Mouse (Mus musculus): ENCODE results near the gene Tmem206.

The Tmem206 gene

DNA sequence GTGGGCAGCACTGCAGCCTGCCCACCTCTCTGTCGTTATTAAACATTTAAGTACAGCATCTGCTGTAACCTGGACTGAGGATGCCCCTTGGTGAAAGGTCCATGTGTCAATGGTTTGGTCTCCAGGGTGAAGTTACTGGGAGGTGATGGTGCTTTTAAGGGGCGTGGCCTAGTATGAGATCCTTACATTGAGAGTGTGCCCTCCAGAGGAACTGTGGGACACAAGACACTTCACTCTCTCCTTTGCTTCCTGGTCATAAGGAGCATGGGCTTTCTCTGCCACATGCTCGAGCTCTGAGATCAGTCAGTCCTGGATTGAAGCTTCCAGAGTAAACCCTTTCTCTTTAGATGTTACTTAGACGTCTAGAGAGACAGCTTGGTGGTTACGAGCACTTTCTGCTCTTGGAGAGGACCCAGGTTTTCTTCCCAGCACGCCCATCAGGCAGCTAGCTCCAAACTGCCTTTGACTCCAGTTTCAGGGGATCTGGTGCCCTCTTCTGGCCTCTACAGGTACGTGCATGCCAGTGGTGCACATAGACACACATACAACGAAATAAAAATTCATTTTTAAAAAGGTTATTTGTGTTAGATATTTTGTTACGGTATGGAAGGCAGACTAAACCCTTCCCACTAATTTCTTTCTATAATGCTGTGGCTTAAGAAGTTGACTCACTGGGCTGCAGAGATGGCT, 17.8 kb upstream of the Tmem206 start:
- DNase-seq (ENCODE audit: low read depth): peak; percentile 47

DNA sequence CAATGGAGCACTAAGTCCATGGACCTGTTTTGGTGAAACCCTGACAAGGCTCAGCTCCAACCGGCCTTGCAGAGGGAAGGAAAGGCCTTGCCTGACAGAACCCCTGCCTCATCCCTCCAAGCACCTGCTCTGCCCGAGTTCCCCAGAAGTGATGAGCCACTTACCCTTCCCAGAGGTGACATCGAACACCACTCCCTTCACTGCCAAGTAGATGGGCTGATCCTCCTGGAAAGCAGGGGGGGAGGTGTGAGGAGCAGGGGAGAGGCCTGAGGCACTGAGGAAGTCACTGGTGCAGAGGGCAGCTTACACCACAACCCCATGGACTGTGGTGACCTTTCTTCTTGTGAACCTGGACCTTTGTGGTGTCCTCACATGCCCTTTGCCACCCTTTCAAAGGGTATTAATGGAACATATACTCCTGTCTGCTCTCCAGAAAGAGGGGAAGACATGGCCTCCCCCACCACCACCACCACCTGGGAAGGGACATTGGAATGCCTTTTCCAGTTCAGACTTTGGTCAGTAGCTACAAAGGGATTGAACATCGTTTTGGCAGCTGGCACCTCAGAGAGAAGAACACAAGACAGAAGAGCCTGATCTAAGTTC, 14.3 kb upstream of the Tmem206 start:
- DNase-seq (ENCODE audit: low read depth): no peak

DNA sequence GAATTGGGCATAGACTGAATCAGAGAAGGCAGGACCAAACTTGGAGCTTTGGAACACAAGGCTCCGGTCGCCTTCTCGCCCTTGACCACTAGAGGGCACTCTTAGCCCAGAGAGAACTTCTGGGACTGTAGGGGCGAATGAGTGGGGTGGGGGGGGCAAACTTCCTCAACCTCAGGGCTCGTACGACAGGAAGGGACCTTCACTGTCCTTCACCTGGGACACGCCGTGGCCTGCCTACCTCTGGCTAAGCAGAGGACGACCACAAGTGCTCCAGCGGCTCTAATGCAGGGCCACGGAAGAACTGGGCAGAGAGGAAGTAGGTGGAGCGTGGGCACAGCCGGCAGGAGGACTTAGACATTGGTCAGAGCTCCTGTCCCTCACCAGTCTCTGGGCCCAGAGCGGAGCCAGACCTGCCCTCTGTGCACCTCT, 13.2 kb upstream of the Tmem206 start:
- DNase-seq (ENCODE audit: low read depth): peak; percentile 93

- DNase-seq (ENCODE audit: low read depth): no peak
Observed at GRCm38 (mm10) chr1:191313158-191313557, 12.6 kb upstream of the Tmem206 start.

DNA sequence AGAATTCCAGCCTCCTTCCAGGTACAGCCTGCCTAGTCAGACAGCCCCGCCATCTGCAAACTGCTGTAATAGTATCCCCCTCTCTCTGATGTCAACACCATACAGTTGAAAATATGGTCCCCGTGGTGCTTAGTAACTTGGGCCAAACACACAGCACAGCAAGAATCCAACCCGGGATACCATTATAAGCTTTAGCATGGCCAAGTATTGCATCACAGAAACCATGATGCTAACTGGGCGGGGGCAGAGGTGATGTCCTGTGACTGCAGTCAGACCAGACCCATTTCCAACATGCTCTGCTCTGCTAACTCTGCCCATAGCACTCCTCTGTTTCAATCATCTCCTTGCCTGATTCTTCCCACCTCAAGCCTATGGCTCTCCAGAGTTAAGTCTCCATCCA, 11.8 kb upstream of the Tmem206 start:
- peak; percentile 30 for DNase-seq (ENCODE audit: low read depth)

- DNase-seq (ENCODE audit: low read depth): no peak
Observed at GRCm38 (mm10) chr1:191316818-191317217, 8.9 kb upstream of the Tmem206 start.

- DNase-seq (ENCODE audit: low read depth): peak; percentile 81
Observed at GRCm38 (mm10) chr1:191317591-191318196, 8.0 kb upstream of the Tmem206 start, which contains the start of gene Nenf. Gene Nenf, minus strand, starts transcription at chr1:191318194.

DNA sequence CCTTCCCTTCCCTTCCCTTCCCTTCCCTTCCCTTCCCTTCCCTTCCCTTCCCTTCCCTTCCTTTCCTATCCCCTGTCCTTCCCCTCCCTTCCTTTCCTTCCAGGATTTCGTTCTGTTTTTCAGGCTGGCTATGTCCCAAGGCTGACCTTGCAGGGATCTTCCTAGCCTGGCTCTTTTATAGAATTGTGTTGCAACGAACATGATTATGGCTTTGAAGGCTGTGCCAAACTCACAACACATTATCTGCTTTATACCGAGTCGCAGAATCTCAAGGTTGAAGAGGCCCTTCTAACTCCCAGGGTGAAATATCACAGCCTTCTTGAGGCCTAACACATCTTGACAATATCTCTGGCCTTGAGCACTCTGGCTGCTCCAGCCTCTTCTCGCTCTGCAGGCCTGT, 7.0 kb upstream of the Tmem206 start:
- DNase-seq (ENCODE audit: low read depth): no peak

DNA sequence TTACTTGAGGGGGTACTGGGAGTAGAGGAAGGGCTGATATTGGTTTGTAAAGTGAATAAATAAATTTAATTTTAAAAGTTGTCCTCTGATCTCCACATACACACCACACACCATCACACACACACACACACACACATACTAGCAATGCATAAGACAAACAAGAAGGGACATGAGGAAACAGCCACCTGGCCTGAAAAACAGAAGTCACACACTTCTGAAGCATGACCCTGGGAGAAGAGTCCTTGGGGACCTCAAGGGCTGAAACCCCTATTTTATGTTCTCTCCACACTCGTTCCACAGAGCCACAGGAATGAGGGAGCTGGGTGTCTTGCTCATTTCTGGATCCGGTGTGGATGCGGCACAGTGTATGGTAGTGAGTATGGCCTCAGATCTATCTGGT, 2.3 kb upstream of the Tmem206 start:
- no peak for DNase-seq (ENCODE audit: low read depth)

DNA sequence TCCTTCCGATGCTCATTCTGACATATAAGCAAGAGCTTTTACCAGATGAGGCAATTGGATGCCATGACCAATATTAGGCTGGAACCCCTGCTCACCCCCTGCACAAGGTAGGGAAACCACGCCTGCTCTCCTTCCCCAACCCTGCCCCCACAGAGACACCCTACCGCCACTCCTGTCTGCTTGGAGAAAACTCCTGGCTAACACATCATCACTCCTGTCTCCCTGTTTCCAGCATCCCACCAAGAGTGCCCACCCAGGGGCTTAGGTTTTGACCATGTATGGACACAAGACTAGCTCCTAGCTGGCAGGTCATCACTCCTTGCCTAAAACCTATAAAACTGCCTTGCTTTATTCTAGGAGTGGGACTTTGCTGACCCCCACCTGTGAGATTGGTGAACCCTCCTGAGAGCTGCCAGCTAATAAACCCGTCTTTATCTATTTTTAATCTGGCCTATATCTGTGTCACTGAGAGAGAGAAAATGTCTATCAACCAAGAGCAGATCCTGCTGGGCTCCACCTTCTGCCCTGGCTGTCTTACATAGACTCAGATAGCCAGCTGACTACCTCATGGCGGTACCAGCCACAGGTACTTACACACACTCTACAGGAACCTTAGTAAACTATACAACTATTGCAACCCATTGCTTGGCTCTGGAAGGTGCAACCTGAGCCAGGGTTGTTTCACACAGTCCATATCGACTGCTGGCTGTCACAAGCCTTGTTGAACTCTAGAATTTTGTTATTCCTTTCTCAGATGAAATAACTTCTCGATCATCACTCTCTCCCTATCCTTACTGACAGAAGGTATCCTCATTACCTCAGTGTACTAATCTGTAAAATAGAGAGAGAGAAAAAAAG, 750 bp upstream of the Tmem206 start:
- DNase-seq (ENCODE audit: low read depth): no peak

- DNase-seq (ENCODE audit: low read depth): peak; percentile 84
Observed at GRCm38 (mm10) chr1:191326233-191326882, 646 bp downstream of the Tmem206 start.

DNA sequence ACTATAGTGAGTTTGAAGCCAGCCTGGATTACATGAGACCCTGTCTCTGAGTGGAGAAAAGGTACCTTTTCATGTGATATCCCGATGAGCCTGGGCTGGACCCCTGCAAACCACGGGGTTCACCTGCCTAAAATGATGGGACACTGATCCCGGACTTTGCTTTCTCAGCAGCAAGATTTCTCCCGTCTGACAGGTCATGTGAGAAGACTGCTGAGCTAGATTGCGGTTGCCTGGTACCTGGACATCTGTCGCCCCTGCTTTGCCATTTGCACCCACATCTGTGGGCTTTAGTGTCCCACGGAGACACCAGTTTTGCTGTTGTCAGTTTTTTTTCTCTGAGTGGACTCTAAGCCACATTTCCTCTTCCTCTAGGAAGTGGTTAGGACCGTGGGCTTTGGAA, 1.5 kb downstream of the Tmem206 start:
- no peak for DNase-seq (ENCODE audit: low read depth)

DNA sequence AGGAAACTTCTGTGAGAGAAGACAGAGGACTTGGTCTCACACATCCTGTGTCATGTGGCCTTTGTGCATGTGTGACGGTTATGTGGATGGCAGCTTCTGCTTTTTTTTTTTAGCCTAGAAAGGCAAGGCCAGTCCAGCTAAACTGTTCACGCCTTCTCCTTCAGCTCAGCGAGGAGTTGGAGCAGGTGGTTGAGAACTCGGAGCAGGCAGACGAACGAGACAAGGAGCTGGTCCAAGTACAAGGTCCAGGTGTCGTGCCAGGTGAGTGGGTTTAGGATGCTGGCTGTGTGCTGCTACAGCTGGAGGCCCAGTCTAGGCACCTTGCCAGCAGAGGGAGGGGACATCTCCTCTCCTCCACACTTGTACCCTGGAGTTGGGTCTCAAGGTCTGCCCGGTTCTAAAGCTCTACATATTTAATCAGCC, 2.3 kb downstream of the Tmem206 start:
- DNase-seq (ENCODE audit: low read depth): no peak

DNA sequence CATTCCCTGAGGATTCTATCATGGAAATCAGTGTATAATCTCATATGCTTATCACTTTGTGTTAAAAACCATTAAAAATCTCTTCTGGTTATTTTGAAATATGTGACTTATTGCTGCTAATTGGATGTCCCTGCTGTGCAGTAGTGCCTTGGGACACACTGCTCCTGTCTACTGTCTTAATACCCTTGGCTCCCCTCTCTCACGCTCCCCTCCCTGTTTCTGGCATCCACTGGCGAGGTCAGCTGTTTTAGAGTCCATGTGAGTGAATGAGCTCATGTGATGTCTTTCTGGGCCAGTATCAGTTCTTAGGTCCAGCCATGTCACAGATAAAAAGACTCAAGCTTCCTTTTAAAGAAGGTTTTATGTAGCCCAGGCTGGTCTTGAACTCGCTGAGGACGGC, 4.6 kb downstream of the Tmem206 start:
- no peak for DNase-seq (ENCODE audit: low read depth)

DNA sequence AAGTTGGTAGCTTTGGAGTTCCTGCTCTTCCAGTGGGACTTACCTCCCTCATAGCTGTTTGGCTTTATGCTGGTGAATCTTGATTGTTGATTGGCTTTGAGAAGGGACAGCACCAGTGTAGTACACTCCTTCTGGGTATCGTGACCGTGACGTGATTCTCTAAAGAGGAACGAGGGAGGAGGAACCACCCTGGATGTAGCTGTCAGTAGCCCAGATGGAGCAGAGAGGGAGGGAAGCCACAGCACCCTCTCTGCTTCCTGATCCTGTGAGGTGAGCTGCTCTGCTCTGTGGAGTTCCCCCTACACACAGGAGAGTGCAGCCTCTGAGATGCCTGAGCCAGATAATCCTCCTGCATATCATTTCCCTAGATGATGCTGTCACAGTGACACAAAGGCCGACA, 8.8 kb downstream of the Tmem206 start:
- DNase-seq (ENCODE audit: low read depth): no peak

GRCm38 (mm10) chr1:191339876-191340275, 14.2 kb downstream of the Tmem206 start:
- no peak for DNase-seq (ENCODE audit: low read depth)

DNA sequence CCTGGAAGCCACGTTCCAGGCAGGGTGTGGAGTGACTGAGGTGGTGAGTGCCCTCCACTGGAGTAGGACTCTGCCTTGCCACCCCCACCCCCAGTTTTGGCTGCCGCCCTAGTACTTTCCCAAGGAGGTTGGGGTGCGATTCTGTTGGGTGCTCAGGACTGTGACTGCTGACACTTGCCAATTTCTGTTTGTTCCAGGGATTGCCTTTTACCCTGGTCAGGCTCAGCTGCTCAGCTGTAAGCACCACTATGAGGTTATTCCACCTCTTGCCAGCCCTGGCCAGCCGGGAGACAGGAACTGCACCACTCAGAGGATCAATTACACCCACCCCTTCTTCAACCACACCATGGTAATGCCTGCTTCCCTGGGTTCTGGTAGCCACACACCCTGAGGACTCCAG, 14.8 kb downstream of the Tmem206 start:
- no peak for DNase-seq (ENCODE audit: low read depth)

DNA sequence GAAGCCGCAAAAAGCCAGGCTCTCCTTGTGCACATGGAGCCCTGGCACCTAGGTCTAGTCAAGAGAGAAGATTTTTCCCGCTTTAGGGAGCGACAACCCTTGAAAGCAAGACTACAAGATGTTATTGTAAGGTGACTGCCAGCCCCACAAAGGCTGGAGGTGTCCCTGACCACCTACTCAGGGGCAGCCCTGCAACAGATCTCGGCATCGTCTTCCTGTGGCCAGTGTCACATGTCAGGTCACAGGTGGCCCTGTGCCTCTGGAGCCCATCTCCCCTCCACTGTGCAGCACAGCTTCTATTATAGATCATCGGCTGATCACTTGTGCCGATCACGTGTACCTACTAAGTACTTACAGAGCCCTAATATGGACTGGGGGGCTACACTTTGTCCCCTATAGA, 21.9 kb downstream of the Tmem206 start:
- DNase-seq (ENCODE audit: low read depth): no peak

DNA sequence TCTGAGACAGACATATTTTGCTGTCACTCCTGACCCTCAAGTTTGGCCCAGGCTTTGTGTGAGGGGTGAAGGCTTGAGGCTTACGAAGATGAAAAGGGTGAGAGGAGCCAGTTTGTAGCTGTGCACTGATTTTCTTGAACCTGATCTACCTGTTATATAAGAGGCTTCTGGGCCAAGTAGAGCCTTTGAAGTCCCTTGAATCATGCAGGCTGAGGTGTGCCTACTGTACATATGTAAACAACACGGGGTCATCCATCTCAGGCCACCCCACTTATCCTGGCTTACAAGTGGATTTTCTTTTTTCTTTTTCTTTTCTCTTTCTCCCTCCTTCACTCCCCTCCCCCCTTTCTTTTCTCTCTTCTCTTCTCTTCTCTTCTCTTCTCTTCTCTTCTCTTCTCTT, 22.9 kb downstream of the Tmem206 start:
- no peak for DNase-seq (ENCODE audit: low read depth)

DNA sequence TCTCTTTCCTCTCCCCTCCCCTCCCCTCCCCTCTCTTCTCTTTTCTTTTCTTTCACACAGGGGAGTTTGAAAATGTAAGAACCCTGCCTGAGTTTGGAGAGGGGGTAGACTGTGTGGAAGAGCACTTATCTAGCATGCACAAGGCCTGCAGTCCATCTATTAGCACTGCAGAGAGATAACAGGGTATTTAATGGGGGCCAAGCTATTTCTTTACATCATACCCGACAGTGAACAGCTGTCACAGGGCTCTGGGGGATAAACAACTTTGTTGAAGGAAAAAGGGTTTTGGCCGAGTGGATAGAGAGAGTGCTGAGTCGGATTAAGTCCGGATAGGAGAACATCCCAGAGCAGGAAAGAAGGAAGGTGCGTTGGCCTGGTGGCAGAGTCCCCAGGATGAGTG, 23.3 kb downstream of the Tmem206 start:
- no peak for DNase-seq (ENCODE audit: low read depth)

DNA sequence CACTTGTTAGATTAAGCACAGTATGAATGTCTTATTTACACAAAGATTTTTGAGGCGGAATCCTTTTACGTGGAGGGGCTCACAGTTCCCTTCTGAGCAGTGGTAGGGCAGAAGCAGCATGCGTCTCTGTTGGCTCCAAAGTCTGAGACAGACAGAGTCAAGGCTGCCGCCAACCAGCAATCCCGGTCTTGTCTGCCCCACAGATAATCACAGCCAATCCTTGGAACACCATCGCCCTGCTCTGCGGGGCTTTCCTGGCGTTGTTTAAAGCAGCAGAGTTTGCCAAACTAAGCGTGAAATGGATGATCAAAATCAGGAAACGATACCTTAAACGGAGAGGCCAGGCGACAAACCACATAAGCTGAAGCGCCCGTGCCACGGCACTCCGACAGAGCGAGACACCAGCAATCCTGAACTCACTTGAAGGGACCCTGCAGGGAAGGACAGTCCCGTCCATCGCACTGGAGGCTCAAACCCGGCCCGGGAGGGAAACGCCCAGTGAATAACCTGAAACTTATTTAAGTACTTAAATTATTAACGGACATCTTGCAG, 23.9 kb downstream of the Tmem206 start:
- no peak for DNase-seq (ENCODE audit: low read depth)

- no peak for DNase-seq (ENCODE audit: low read depth)
Observed at GRCm38 (mm10) chr1:191350355-191350754, 24.6 kb downstream of the Tmem206 start.

All from induced T-regulatory cell, adult 2 months (primary cell).